Mouse (Mus musculus): ENCODE data around the gene Capn5. TPM values are rescaled to one million over a fixed set of nuclear protein-coding genes. Genes with fewer than 3 reads are reported as not detected.
A peak's percentile ranks its signal among the peaks of the same experiment; 100 is the strongest.

The Capn5 gene
- polyA plus RNA-seq (2014; fragmentation: Nextera tagmentation; extraction: Ambion mirVana), result 16.7 and 18.0 TPM in 2 replicates

- no peak within 1 kb of the TSS for H3K27ac ChIP-seq
- no peaks in the 10 kb centered on the region for H3K9me3 ChIP-seq (ENCODE audit: control insufficient read depth, low read length)
- peaks cover 13% of the 10 kb centered on the region for H3K4me1 ChIP-seq (replicated peaks; ENCODE audit: control insufficient read depth, insufficient read depth, low read length)
- 2% methylated on average over 43 of the region's 44 CpGs for WGBS
- peak; percentile 86 for ATAC-seq (ENCODE audit: low FRiP score)
- no peaks in the 10 kb centered on the region for H3K27me3 ChIP-seq (ENCODE audit: control insufficient read depth, insufficient read depth, low read length)
- H3K4me3 ChIP-seq (replicated peaks; ENCODE audit: low read length), result peak within 1 kb of the TSS; percentile 54
- no peaks in the 10 kb centered on the region for H3K36me3 ChIP-seq (replicated peaks; ENCODE audit: control insufficient read depth, insufficient read depth)
- peak within 1 kb of the TSS; percentile 64 for H3K9ac ChIP-seq
- peak within 1 kb of the TSS; percentile 65 for H3K4me2 ChIP-seq (replicated peaks)
- peak; percentile 76 for DNase-seq (ENCODE audit: low spot score)
Observed at GRCm38 (mm10) chr7:98177929-98178559, at the start of gene Capn5. Gene Capn5, minus strand, starts transcription at chr7:98178274.

GRCm38 (mm10) chr7:98223796-98224195 is 45.7 kb upstream of the Capn5 start:
- ATAC-seq (ENCODE audit: low FRiP score) (no peak), DNase-seq (ENCODE audit: low spot score) (no peak)
- Histone ChIP-seq H3K4me1 (replicated peaks; ENCODE audit: control insufficient read depth, insufficient read depth, low read length) (no peaks in the 10 kb centered on the region), H3K9ac (no peak overlapping the region), H3K27me3 (ENCODE audit: control insufficient read depth, insufficient read depth, low read length) (no peaks in the 10 kb centered on the region), H3K27ac (no peak overlapping the region), H3K4me3 (replicated peaks; ENCODE audit: low read length) (no peak overlapping the region), H3K36me3 (replicated peaks; ENCODE audit: control insufficient read depth, insufficient read depth) (no peaks in the 10 kb centered on the region), H3K9me3 (ENCODE audit: control insufficient read depth, low read length) (no peaks in the 10 kb centered on the region), H3K4me2 (replicated peaks) (no peak overlapping the region)
- WGBS, result 96% methylated on average over 4 of the region's 4 CpGs

DNA sequence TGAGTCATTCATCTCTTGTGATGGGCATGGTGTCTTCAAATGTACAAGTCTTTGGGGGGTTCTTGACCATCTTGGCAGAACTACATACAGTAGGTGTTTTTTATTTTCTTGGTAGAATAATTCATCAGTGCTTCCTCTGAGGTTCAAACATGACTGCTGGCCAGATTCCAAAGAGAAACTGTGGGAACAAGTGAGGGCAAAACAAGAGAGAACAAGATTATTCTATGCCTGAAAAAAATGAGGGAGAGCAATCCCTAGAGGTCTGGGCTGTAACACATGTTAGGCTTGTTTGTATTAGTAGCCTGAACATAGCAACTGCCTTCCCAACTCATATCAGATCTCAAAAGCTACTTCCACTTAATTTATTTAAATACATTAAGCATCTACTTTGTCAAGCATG is 38.6 kb upstream of the Capn5 start:
- Histone ChIP-seq H3K9me3 (ENCODE audit: control insufficient read depth, low read length) (no peaks in the 10 kb centered on the region), H3K4me2 (replicated peaks) (no peak overlapping the region), H3K4me3 (replicated peaks; ENCODE audit: low read length) (no peak overlapping the region), H3K27me3 (ENCODE audit: control insufficient read depth, insufficient read depth, low read length) (no peaks in the 10 kb centered on the region), H3K4me1 (replicated peaks; ENCODE audit: control insufficient read depth, insufficient read depth, low read length) (0 out of 2 replicates have a peak, but pooled peaks cover 4% of the 10 kb centered on the region), H3K36me3 (replicated peaks; ENCODE audit: control insufficient read depth, insufficient read depth) (no peaks in the 10 kb centered on the region), H3K9ac (no peak overlapping the region), H3K27ac (no peak overlapping the region)
- DNase-seq (ENCODE audit: low spot score) (peak; percentile 41), ATAC-seq (ENCODE audit: low FRiP score) (no peak)

DNA sequence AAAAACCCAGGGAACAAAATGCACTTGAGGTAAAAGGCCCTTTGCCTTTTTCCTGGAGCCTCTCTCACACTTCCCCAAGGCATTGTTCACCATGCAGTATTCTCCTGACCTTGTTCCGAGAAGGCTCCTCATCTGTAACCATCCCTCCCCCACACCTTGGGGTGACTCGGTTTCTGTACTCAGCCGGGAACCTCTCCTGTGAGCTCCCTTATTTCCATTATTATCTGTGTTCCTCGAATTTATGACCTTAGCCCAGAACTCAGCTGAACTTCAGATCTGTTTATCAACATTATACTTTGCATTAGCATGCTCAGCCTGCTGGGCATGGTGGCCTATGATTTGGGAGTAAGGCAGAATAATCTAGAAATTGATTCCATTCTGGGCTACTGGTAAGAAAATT is 24.9 kb upstream of the Capn5 start:
- Histone ChIP-seq H3K36me3 (replicated peaks; ENCODE audit: control insufficient read depth, insufficient read depth) (no peaks in the 10 kb centered on the region), H3K4me3 (replicated peaks; ENCODE audit: low read length) (no peak overlapping the region), H3K27ac (no peak overlapping the region), H3K9ac (no peak overlapping the region), H3K4me2 (replicated peaks) (no peak overlapping the region), H3K4me1 (replicated peaks; ENCODE audit: control insufficient read depth, insufficient read depth, low read length) (no peaks in the 10 kb centered on the region), H3K27me3 (ENCODE audit: control insufficient read depth, insufficient read depth, low read length) (no peaks in the 10 kb centered on the region), H3K9me3 (ENCODE audit: control insufficient read depth, low read length) (no peaks in the 10 kb centered on the region)
- DNase-seq (ENCODE audit: low spot score) (no peak), ATAC-seq (ENCODE audit: low FRiP score) (no peak)
- 76% methylated on average over 4 of the region's 4 CpGs for WGBS

- Histone ChIP-seq H3K4me3 (replicated peaks; ENCODE audit: low read length) (no peak overlapping the region), H3K9me3 (ENCODE audit: control insufficient read depth, low read length) (no peaks in the 10 kb centered on the region)
- WGBS, result 87% methylated on average over 5 of the region's 5 CpGs
Observed at GRCm38 (mm10) chr7:98201493-98202028, 23.5 kb upstream of the Capn5 start.

GRCm38 (mm10) chr7:98200396-98200795 is 22.3 kb upstream of the Capn5 start:
- Histone ChIP-seq H3K36me3 (replicated peaks; ENCODE audit: control insufficient read depth, insufficient read depth) (no peaks in the 10 kb centered on the region), H3K27me3 (ENCODE audit: control insufficient read depth, insufficient read depth, low read length) (peaks cover 21% of the 10 kb centered on the region), H3K4me1 (replicated peaks; ENCODE audit: control insufficient read depth, insufficient read depth, low read length) (no peaks in the 10 kb centered on the region), H3K4me2 (replicated peaks) (no peak overlapping the region), H3K27ac (no peak overlapping the region), H3K9me3 (ENCODE audit: control insufficient read depth, low read length) (no peaks in the 10 kb centered on the region), H3K9ac (no peak overlapping the region), H3K4me3 (replicated peaks; ENCODE audit: low read length) (no peak overlapping the region)
- 94% methylated on average over 3 of the region's 3 CpGs for WGBS
- ATAC-seq (ENCODE audit: low FRiP score) (no peak), DNase-seq (ENCODE audit: low spot score) (no peak)

More at GRCm38 (mm10) chr7:98201493-98202028, 23.5 kb upstream of the Capn5 start:
- Histone ChIP-seq H3K27me3 (ENCODE audit: control insufficient read depth, insufficient read depth, low read length) (peaks cover 9% of the 10 kb centered on the region), H3K4me1 (replicated peaks; ENCODE audit: control insufficient read depth, insufficient read depth, low read length) (no peaks in the 10 kb centered on the region), H3K4me2 (replicated peaks) (no peak overlapping the region), H3K9ac (no peak overlapping the region), H3K27ac (no peak overlapping the region), H3K36me3 (replicated peaks; ENCODE audit: control insufficient read depth, insufficient read depth) (no peaks in the 10 kb centered on the region)
- DNase-seq (ENCODE audit: low spot score) (no peak), ATAC-seq (ENCODE audit: low FRiP score) (no peak)

GRCm38 (mm10) chr7:98199381-98199780 is 21.3 kb upstream of the Capn5 start, which contains the start of gene B3gnt6:
Gene B3gnt6, minus strand, starts transcription at chr7:98199481.
- Histone ChIP-seq H3K4me1 (replicated peaks; ENCODE audit: control insufficient read depth, insufficient read depth, low read length) (no peaks in the 10 kb centered on the region), H3K36me3 (replicated peaks; ENCODE audit: control insufficient read depth, insufficient read depth) (no peaks in the 10 kb centered on the region), H3K27ac (no peak within 1 kb of the TSS), H3K4me2 (replicated peaks) (no peak within 1 kb of the TSS), H3K27me3 (ENCODE audit: control insufficient read depth, insufficient read depth, low read length) (peaks cover 31% of the 10 kb centered on the region), H3K9me3 (ENCODE audit: control insufficient read depth, low read length) (no peaks in the 10 kb centered on the region), H3K4me3 (replicated peaks; ENCODE audit: low read length) (no peak within 1 kb of the TSS), H3K9ac (no peak within 1 kb of the TSS)
- ATAC-seq (ENCODE audit: low FRiP score) (no peak), DNase-seq (ENCODE audit: low spot score) (no peak)
- WGBS, result 90% methylated on average over 4 of the region's 4 CpGs

DNA sequence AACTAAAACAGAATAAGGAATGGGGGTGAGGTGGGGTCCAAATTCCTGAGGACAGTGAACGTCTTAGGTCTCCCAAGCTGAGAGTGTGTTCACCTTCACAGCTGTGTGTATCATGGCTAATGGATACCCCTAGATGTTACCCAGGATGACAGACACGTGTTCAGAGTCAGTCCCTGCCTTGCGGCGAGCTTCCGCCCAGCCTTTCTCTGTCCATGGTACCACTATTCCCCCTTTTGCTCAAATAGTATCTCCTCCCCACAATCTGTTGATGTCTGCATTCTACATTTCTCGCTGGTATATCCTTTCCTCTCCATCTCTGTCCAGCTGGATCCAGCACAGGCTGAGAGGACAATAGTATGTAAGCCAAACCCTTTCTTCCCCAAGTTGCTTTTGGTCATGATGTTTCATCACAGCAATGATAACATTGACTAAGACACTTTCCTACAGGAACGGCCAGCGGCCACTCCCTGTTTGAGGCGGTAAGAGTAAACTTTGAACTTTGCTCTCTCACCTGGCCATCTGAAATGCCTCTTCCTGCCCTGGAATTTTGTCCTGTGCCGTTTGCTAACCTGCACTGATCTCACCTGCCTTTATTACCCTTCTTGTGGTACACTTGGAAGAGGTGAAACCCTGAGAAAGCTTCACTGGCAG is 17.2 kb upstream of the Capn5 start:
- 50% methylated on average over 10 of the region's 10 CpGs for WGBS
- H3K27me3 ChIP-seq (ENCODE audit: control insufficient read depth, insufficient read depth, low read length), result peaks cover 66% of the 10 kb centered on the region

DNA sequence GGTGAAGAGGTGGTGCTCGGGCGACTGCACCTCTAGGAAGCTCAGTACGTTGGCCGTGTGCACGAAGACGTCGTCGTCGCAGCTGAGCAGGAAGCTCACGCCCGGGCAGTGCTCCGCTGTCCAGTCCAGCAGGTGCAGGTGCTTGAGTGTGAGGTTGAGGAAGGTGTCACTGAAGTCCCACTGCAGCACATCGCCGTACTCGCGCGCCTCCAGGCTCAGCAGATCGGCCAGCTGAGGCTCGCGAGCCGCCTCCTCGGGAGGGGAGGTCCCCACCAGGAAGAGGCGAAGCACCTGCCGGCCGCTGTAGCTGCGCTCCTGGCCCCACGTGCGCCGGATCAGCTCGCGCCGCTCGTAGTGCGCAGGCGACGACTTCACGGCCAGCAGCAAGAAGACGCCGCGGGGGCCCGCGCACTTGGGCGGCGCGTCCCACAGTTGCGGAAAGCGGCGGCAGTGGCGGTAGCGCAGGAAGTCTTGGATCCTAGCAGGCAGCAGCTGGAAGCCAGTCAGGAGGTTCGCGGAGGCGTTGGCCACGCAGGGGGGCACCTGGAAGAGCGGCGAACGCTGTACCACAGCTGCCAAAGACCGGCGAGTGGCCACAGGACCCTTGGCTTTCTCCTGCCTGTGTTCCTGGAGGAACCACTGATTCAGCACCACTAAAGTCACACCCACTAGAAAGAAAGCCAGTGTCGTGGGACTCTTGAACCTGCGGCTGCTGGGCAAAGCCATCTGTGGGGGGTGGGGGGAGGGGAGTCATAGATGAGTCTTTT is 16.1 kb upstream of the Capn5 start:
- peaks cover 66% of the 10 kb centered on the region for H3K27me3 ChIP-seq (ENCODE audit: control insufficient read depth, insufficient read depth, low read length)
- ATAC-seq (ENCODE audit: low FRiP score) (peak; percentile 49; the same call in 1 of the 2 replicates), DNase-seq (ENCODE audit: low spot score) (peak; percentile 48)
- peak overlapping the region; percentile 57 for H3K9ac ChIP-seq
- H3K4me3 ChIP-seq (replicated peaks; ENCODE audit: low read length), result peak overlapping the region; percentile 44
- H3K4me2 ChIP-seq (replicated peaks), result peak overlapping the region; percentile 97
- H3K4me1 ChIP-seq (replicated peaks; ENCODE audit: control insufficient read depth, insufficient read depth, low read length), result peaks cover 11% of the 10 kb centered on the region
- under 1% methylated on average over 61 of the region's 61 CpGs for WGBS
- no peaks in the 10 kb centered on the region for H3K9me3 ChIP-seq (ENCODE audit: control insufficient read depth, low read length)
- no peaks in the 10 kb centered on the region for H3K36me3 ChIP-seq (replicated peaks; ENCODE audit: control insufficient read depth, insufficient read depth)
- no peak overlapping the region for H3K27ac ChIP-seq

More for the DNA sequence above, 17.2 kb upstream of the Capn5 start:
- Histone ChIP-seq H3K36me3 (replicated peaks; ENCODE audit: control insufficient read depth, insufficient read depth) (no peaks in the 10 kb centered on the region), H3K9ac (no peak overlapping the region), H3K4me3 (replicated peaks; ENCODE audit: low read length) (no peak overlapping the region), H3K27ac (no peak overlapping the region), H3K9me3 (ENCODE audit: control insufficient read depth, low read length) (no peaks in the 10 kb centered on the region), H3K4me2 (replicated peaks) (no peak overlapping the region), H3K4me1 (replicated peaks; ENCODE audit: control insufficient read depth, insufficient read depth, low read length) (peaks cover 11% of the 10 kb centered on the region)
- no peak for DNase-seq (ENCODE audit: low spot score)
- no peak for ATAC-seq (ENCODE audit: low FRiP score)

Data from hindbrain, embryonic 14.5 days (tissue).